Mouse (Mus musculus) yolk sac, embryonic 10.5 days (tissue): ENCODE measurements around the gene Tmeff2.

Experiments used
- DNase-seq: peaks from one replicate; pipeline ENCODE4 v3.0.0-alpha.2; 2017; ENCODE audit warnings: low spot score

Tmeff2 gene

DNA sequence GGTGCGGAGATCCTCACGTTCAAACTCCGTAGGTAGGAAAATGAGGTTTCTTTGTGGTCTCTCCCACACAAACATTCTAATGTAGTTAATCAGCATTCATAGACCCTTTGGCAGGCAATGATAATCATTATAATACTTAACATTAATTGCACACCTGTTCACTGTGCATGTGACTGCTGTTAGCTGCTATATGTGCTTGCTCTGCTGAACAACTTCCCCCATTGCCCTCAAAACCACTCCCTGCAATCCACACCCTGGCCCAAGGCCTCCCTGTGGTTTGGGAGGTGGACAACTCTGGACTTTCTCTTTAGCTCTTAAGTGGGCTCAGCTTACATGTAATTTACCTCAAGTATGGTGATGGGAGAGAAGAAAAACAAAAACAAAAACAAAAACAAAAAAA is 299.5 kb downstream of the Tmeff2 start:
- no peak for DNase-seq

DNA sequence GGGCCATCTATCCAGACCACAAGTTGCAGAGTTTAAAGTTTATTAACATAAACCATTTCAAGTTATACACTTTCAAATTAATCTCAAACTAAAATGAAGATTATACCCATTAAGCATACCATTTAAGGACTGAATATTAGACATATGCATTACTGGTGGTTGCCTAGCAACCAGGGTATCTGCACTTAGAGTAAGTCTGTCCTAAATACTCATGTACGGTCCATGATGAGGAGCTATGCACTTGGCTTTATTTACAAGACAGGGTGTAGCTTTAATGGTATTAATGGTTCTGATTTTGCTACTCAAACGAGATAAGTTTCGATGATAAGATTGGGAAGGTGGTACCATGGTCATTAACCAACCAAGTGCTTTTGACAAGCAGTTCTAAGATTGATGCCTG is 315.2 kb downstream of the Tmeff2 start:
- DNase-seq, result no peak

DNA sequence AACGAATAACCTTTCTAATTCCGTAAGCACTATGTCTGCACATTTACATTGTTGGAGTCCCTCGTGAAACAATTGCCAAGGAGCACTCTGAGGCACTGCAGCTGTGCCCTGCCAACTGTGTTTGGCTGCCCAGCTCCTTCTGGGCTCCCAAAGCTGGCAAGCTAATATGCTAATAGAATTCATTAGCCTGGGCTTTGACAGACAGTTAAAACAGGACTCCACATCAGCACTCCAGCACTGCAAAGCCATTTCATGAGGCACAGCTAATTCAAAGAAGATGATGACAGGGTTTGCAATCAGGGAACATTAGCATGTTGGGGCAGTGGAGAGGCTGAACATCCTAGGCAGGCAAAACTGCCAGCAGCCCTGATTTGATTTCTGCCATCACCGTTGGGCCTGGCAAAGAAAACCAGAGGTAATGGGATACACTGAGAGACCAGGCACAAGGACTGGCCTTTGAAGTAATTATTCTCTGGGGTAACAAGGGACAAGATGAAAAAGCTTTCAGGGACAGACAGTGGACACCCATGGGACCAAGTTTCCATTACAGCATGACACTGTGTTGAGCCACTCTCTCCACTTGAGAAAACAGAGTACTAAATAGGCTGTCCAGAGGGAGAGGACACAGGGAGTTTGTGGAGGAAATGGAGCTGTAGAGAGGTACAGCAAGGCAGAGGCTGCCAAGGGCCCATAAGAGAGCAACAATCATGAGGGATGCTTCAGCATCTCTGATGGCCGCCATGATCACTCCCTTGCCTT is 316.0 kb downstream of the Tmeff2 start:
- no peak for DNase-seq

- no peak for DNase-seq
Observed at GRCm38 (mm10) chr1:51217227-51217626, 316.8 kb downstream of the Tmeff2 start.

GRCm38 (mm10) chr1:51225156-51225555 is 324.7 kb downstream of the Tmeff2 start:
- DNase-seq, result no peak
